Mouse (Mus musculus): ENCODE data around the gene Slc8b1.

DNA sequence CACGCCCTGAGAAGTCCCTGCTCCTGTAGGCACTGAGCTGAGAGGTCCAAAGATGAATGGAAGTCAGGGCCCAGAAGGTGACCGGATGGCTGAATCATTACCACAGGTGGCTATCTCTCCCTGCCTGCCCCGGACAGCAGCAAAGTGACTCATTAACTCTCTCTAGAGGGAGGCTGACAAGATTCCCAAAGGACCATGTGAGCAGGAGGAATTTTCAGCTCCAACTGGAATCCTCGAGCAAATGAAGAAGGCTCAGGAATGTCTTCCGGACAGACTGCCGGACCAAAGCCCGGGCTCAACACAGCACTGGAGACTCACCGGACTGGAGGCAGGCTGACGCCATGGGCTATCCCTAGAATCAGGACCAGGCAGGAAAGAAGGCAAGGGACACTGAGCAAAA lies 71.0 kb downstream of the Slc8b1 start:
- no peak for TF ChIP-seq POLR2A (IDR thresholded peaks at IDR 0.05; ENCODE audit: control insufficient read depth in 1 of 2, insufficient read depth in 1 of 2, low read depth in 1 of 2, low read length in 2 of 2, poor library complexity in 1 of 2)
- TF ChIP-seq MAZ (IDR thresholded peaks at IDR 0.05; ENCODE audit: low read depth, low read length) = no peak
- TF ChIP-seq ZC3H11A (IDR thresholded peaks at IDR 0.05; ENCODE audit: low read depth, low read length) = no peak
- TF ChIP-seq MEF2A (IDR thresholded peaks at IDR 0.05; ENCODE audit: extremely low read depth, insufficient replicate concordance, low read depth, low read length, poor library complexity, severe bottlenecking) = no peak
- TF ChIP-seq RAD21 (IDR thresholded peaks at IDR 0.05; ENCODE audit: low read depth, low read length) = no peak
- TF ChIP-seq CTCF (IDR thresholded peaks at IDR 0.05 in 2 of 3, conservative IDR thresholded peaks at IDR 0.05 in 1 of 3; ENCODE audit: control insufficient read depth in 1 of 3, insufficient read depth in 1 of 3, low read depth in 2 of 3, low read length in 3 of 3, poor library complexity in 1 of 3, severe bottlenecking in 1 of 3) = no peak
- no peak for TF ChIP-seq MXI1 (IDR thresholded peaks at IDR 0.05; ENCODE audit: low read depth, low read length)
